Mouse (Mus musculus): ENCODE results near the gene Pla2g16. TPM values are rescaled to one million over a fixed set of nuclear protein-coding genes. Genes with fewer than 3 reads are reported as not detected.

Gene Pla2g16
- polyA plus RNA-seq, 1 experiment from 2014 or later: 10.0 TPM

GRCm38 (mm10) chr19:7595534-7595933 lies 38.3 kb downstream of the Pla2g16 start:
- Histone ChIP-seq H3K27me3 (no peaks in the 10 kb centered on the region), H3K4me2 (no peak overlapping the region), H3K4me1 (0 out of 2 replicates have a peak, but pooled peaks cover 3% of the 10 kb centered on the region), H3K9me3 (no peaks in the 10 kb centered on the region), H3K9ac (no peak overlapping the region), H3K4me3 (no peak overlapping the region), H3K36me3 (no peaks in the 10 kb centered on the region), H3K27ac (no peak overlapping the region)
- ATAC-seq (ENCODE audit: insufficient number of reproducible peaks, insufficient read depth, low FRiP score, low TSS enrichment, low read depth): no peak
- 10% methylated on average over 2 of the region's 2 CpGs for WGBS

DNA sequence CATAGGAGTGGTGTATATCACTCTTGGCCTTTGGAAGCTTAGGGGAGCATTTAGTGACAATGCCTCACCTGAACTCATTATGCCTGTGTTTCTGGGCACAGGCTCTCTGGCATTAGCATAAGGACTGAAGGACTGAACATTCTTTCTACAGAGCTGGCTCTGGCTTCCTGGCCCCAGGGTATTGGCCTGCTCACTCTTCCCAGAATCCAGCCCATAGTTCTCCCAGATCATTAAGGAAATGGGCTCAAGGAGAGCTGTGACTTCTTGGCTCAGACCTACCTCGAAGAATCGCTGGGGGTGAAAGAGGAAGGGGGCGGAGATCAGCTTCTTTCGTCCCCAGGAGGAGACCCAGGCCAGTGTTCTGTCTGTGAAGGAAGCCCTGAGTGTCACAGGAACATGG lies 41.2 kb downstream of the Pla2g16 start:
- Histone ChIP-seq H3K4me1 (no peaks in the 10 kb centered on the region), H3K9ac (no peak overlapping the region), H3K27me3 (no peaks in the 10 kb centered on the region), H3K9me3 (no peaks in the 10 kb centered on the region), H3K4me3 (no peak overlapping the region), H3K36me3 (no peaks in the 10 kb centered on the region), H3K27ac (no peak overlapping the region), H3K4me2 (no peak overlapping the region)
- no peak for ATAC-seq (ENCODE audit: insufficient number of reproducible peaks, insufficient read depth, low FRiP score, low TSS enrichment, low read depth)
- 39% methylated on average over 4 of the region's 4 CpGs for WGBS

GRCm38 (mm10) chr19:7601551-7601950 lies 44.3 kb downstream of the Pla2g16 start:
- Histone ChIP-seq H3K27ac (no peak overlapping the region), H3K36me3 (no peaks in the 10 kb centered on the region), H3K4me1 (peaks cover 9% of the 10 kb centered on the region), H3K9me3 (no peaks in the 10 kb centered on the region), H3K4me3 (no peak overlapping the region), H3K4me2 (no peak overlapping the region), H3K9ac (no peak overlapping the region), H3K27me3 (no peaks in the 10 kb centered on the region)
- 81% methylated on average over 4 of the region's 4 CpGs for WGBS
- no peak for ATAC-seq (ENCODE audit: insufficient number of reproducible peaks, insufficient read depth, low FRiP score, low TSS enrichment, low read depth)

- Histone ChIP-seq H3K27me3 (no peaks in the 10 kb centered on the region), H3K9ac (no peak overlapping the region), H3K4me2 (no peak overlapping the region), H3K9me3 (no peaks in the 10 kb centered on the region), H3K27ac (no peak overlapping the region), H3K4me1 (peaks cover 25% of the 10 kb centered on the region), H3K4me3 (no peak overlapping the region), H3K36me3 (no peaks in the 10 kb centered on the region)
- ATAC-seq (ENCODE audit: insufficient number of reproducible peaks, insufficient read depth, low FRiP score, low TSS enrichment, low read depth): no peak
- 92% methylated on average over 10 of the region's 10 CpGs for WGBS
Measured at GRCm38 (mm10) chr19:7604107-7604506, 46.8 kb downstream of the Pla2g16 start.

- no peak for ATAC-seq (ENCODE audit: insufficient number of reproducible peaks, insufficient read depth, low FRiP score, low TSS enrichment, low read depth)
- no peak overlapping the region for H3K9ac ChIP-seq
Measured at GRCm38 (mm10) chr19:7605013-7605412, 47.8 kb downstream of the Pla2g16 start.

GRCm38 (mm10) chr19:7605930-7606783 lies 48.9 kb downstream of the Pla2g16 start:
- peak overlapping the region; percentile 72 for H3K27ac ChIP-seq
- H3K4me3 ChIP-seq: peak overlapping the region; percentile 32
- H3K9ac ChIP-seq: peak overlapping the region; percentile 61
- ATAC-seq (ENCODE audit: insufficient number of reproducible peaks, insufficient read depth, low FRiP score, low TSS enrichment, low read depth): peak; percentile 75
- no peaks in the 10 kb centered on the region for H3K36me3 ChIP-seq
- H3K4me2 ChIP-seq: peak overlapping the region; percentile 71
- no peaks in the 10 kb centered on the region for H3K9me3 ChIP-seq
- H3K27me3 ChIP-seq: no peaks in the 10 kb centered on the region
- 3% methylated on average over 15 of the region's 15 CpGs for WGBS
- H3K4me1 ChIP-seq: peaks cover 25% of the 10 kb centered on the region

More at GRCm38 (mm10) chr19:7605013-7605412, 47.8 kb downstream of the Pla2g16 start:
- H3K9me3 ChIP-seq: no peaks in the 10 kb centered on the region
- H3K27ac ChIP-seq: no peak overlapping the region
- no peak overlapping the region for H3K4me2 ChIP-seq
- H3K36me3 ChIP-seq: no peaks in the 10 kb centered on the region
- no peak overlapping the region for H3K4me3 ChIP-seq
- no peaks in the 10 kb centered on the region for H3K27me3 ChIP-seq
- peaks cover 25% of the 10 kb centered on the region for H3K4me1 ChIP-seq

DNA sequence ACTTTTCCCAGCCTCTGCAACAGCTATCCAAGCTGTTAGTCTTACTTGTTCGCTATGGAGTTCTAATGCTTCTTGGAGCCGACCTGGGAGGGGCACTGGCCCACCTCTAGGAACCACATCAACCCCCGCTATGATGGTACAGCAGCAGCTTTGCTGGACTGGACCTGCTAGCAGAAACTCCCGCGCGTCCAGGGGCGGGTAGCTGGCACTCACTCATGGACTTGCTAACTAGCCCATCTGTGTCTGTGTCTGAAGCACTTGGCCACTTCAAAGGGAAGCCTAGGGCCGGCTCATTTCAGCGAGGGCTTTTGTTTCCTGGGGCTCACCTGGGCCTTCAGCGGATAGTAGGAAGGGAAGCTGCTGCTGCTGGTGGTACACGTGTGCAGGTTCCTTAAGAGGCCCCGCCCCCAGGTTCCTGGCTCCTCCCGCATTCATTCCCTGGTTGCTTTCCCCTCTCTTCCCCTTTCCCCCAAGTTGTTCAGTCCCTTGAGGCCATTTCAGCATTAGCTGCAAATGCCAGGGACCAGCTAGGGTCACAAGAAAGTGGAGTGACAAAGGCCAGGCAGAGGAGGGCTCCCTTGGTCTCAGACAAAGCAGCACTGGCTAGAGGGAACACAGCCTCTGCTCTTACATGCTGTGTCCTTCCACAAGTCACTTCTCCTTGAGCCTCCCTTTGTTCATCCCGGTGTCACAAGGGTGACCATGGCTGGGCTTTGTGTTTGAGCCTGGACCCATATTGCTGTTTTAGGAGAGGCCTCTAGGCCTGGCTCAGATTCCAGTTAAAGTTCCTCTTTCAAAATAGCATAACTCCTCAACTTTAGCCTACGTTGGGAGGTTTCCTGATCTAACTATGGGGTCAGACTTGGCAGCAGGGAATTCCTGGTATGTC lies 49.8 kb downstream of the Pla2g16 start, which contains the start of gene Lgals12:
Gene Lgals12, minus strand, starts transcription at position 393 of the 889 bp plus-strand sequence.
- whole genome bisulfite sequencing: 4% methylated on average over 15 of the region's 15 CpGs
- H3K9ac ChIP-seq: peak within 1 kb of the TSS; percentile 61
- peak within 1 kb of the TSS; percentile 72 for H3K27ac ChIP-seq
- ATAC-seq (ENCODE audit: insufficient number of reproducible peaks, insufficient read depth, low FRiP score, low TSS enrichment, low read depth): peak; percentile 45; the same call in 1 of the 2 replicates
- no peaks in the 10 kb centered on the region for H3K36me3 ChIP-seq
- no peaks in the 10 kb centered on the region for H3K9me3 ChIP-seq
- peaks cover 29% of the 10 kb centered on the region for H3K4me1 ChIP-seq
- H3K4me2 ChIP-seq: peak within 1 kb of the TSS; percentile 71
- peaks cover 8% of the 10 kb centered on the region; the same call in 1 of the 2 replicates for H3K27me3 ChIP-seq
- peak within 1 kb of the TSS; percentile 32 for H3K4me3 ChIP-seq

DNA sequence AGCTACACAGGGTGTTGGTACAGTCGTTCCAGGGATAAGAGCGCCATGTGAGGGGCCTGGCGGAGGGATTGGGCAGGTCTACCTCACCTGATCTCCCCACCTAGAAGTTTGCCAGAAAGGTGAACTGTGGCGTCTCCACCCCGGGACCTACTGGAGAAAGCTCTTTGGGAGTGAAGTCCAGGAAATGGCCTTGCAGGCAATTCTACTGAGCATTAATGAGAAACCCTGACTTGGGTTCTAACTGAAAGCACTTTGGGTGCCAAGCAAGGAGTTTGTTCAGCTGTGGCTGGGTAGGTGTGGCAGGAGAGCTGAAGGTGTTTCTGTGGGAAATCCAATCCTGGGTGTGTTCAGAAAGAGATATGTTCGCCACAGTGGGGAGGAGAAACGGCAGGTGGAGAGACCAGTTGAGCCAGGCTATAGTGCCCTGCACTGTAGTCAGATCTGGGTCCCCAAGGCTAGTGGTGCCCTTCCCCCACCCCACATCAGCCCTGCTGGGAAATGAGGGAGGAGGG lies 50.5 kb downstream of the Pla2g16 start:
- Histone ChIP-seq H3K9me3 (no peaks in the 10 kb centered on the region), H3K4me3 (no peak overlapping the region), H3K9ac (no peak overlapping the region), H3K36me3 (no peaks in the 10 kb centered on the region), H3K27me3 (peaks cover 8% of the 10 kb centered on the region; the same call in 1 of the 2 replicates), H3K4me1 (peaks cover 30% of the 10 kb centered on the region), H3K27ac (peak overlapping the region; percentile 72), H3K4me2 (peak overlapping the region; percentile 71; the same call in 1 of the 2 replicates)
- WGBS: 75% methylated on average over 7 of the region's 7 CpGs
- no peak for ATAC-seq (ENCODE audit: insufficient number of reproducible peaks, insufficient read depth, low FRiP score, low TSS enrichment, low read depth)

DNA sequence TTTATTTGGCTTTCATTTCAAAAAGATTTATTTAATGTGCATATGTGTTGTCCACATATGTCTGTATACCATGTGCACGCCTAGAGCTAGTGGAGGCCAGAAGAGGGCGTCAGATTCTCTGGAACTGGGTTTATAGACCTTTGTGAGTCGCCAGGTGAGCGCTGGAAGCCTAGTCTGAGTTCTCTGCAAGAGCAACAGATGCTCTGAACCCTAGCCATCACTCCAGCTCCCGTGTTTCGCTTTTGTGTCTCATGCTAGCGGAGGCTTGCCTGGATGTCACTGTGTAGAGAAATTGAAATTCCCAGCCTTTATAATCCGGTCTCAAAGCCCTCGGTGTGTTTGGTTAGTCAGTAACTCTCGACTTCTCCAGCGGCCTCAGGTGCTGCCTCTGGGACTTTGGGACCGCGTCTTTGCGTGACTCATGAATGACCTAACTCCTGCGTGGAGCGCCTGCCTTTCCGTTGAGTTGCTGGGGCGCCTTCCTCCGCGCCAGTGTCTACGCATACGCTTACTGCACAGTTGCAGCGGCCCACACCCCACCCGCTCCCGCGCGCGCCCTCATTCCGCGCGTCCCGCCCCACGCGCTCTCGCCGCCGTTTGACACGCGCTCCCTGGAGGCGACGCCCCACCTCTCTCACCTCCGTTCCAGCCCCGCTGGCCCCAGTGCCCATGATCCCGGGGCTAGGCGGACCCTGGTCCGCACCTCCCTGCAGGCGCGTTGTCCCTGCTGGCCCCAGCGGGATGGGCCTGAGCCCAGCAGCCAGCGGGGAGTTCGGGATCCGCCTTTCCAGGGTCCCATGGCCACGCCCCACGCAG lies 54.9 kb downstream of the Pla2g16 start, which contains the start of gene Hrasls5:
Gene Hrasls5, plus strand, starts transcription at position 600 of the 816 bp plus-strand sequence.
- Histone ChIP-seq H3K27me3 (peaks cover 8% of the 10 kb centered on the region), H3K9ac (peak within 1 kb of the TSS; percentile 68), H3K4me3 (peak within 1 kb of the TSS; percentile 46), H3K36me3 (no peaks in the 10 kb centered on the region), H3K9me3 (no peaks in the 10 kb centered on the region), H3K4me1 (peaks cover 25% of the 10 kb centered on the region), H3K27ac (no peak within 1 kb of the TSS), H3K4me2 (peak within 1 kb of the TSS; percentile 87)
- no peak for ATAC-seq (ENCODE audit: insufficient number of reproducible peaks, insufficient read depth, low FRiP score, low TSS enrichment, low read depth)
- WGBS: 2% methylated on average over 54 of the region's 54 CpGs

GRCm38 (mm10) chr19:7613151-7613550 lies 55.9 kb downstream of the Pla2g16 start:
- H3K27ac ChIP-seq: no peak overlapping the region
- no peaks in the 10 kb centered on the region for H3K9me3 ChIP-seq
- no peak overlapping the region for H3K4me2 ChIP-seq
- H3K9ac ChIP-seq: no peak overlapping the region
- H3K36me3 ChIP-seq: no peaks in the 10 kb centered on the region
- no peak overlapping the region for H3K4me3 ChIP-seq
- peaks cover 8% of the 10 kb centered on the region for H3K27me3 ChIP-seq
- H3K4me1 ChIP-seq: peaks cover 17% of the 10 kb centered on the region
- no peak for ATAC-seq (ENCODE audit: insufficient number of reproducible peaks, insufficient read depth, low FRiP score, low TSS enrichment, low read depth)
- 84% methylated on average over 7 of the region's 7 CpGs for WGBS

Measured in embryonic facial prominence, embryonic 13.5 days (tissue).